28 mouse cellular contexts compared by ENCODE assay signal in the genomic region with DNA sequence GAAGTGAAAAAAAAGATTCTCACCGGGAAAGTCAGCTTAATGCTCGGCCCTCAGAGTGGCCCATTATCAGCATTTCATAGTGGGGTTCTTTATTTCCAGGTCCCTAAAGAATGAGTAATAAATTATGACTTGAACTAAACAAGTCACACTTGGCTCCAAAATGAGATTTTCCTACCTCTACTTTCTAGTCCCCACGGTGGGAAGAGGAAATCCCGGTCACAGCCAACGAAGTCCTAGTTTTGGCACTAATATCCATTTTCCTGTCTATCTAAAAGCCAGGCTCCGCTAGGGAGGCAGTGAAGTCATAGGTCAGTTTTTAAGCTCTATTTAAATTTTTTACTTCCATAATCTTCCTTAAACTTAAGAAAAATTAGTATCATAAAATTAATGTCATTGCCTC.
DNase-seq lines count a peak whose midpoint lies in the region; ATAC-seq and TF ChIP-seq lines count a peak whose summit lies in the region.
"Had no signal": no experiment of that assay in that cellular context is flagged by ENCODE, and none has a peak within 500 bp of the region (broad histone marks: within the 10 kb centered on the region; RNA-seq: fewer than 3 reads in every experiment).

No protein-coding gene starts in this region.

- no peaks in the 10 kb centered on the region for H3K4me1 ChIP-seq in kidney, adult 2 months (ENCODE audit: control insufficient read depth, insufficient read depth, low read length)
- H3K4me1 ChIP-seq: heart, embryonic 10.5 days; heart, embryonic 15.5 days; hindbrain, embryonic 12.5 days; intestine, embryonic 15.5 days; limb, embryonic 13.5 days; liver, embryonic 12.5 days; megakaryocyte, embryonic 14.5 days; midbrain, embryonic 13.5 days had no signal

- no peaks in the 10 kb centered on the region for H3K36me3 ChIP-seq in kidney, adult 2 months (ENCODE audit: control insufficient read depth, insufficient read depth, low read length)

- ATAC-seq in megakaryocyte-erythroid progenitor cell, adult 5-6 weeks (replicated peaks; ENCODE audit: low FRiP score, low TSS enrichment, poor library complexity, severe bottlenecking): no peak
- ATAC-seq: forebrain, embryonic 14.5 days; hindbrain, postnatal 0 days; intestine, embryonic 15.5 days; liver, embryonic 12.5 days; liver, postnatal 0 days; midbrain, embryonic 13.5 days had no signal

- no peak for TF ChIP-seq POLR2A in kidney, adult 2 months (IDR thresholded peaks at IDR 0.05; ENCODE audit: low read depth, low read length)

- no peak overlapping the region for H3K4me3 ChIP-seq in kidney, adult 2 months (ENCODE audit: insufficient read depth, low read depth, low read length)
- H3K4me3 ChIP-seq: heart, embryonic 10.5 days; heart, embryonic 15.5 days; hindbrain, embryonic 12.5 days; intestine, embryonic 15.5 days; left cerebral cortex, adult 2 months; limb, embryonic 13.5 days; liver, embryonic 12.5 days; megakaryocyte, embryonic 14.5 days; midbrain, embryonic 13.5 days had no signal

- peak; percentile 76 for DNase-seq in kidney, adult 2 months
- no peak for DNase-seq in kidney, adult 18-20 months
- peak; percentile 5 for DNase-seq in lung, postnatal 36 days
- DNase-seq in lung, postnatal 25 days (ENCODE audit: low spot score): no peak
- DNase-seq in kidney, postnatal 10 days: peak; percentile 29
- DNase-seq in right cerebral cortex, postnatal 25 days: no peak
- DNase-seq: B cell, adult 2 months; cerebellum, adult 11 months; cerebellum, adult 9-10 months; cerebellum, postnatal 36 days; gastrocnemius, postnatal 14 days; heart, postnatal 36 days; liver, postnatal 0 days; lung, postnatal 10 days; spleen, adult 18-20 months; thymus, postnatal 25 days had no signal

- 71% methylated on average over 6 of the region's 6 CpGs for WGBS in kidney, adult 2 months

- no peak for TF ChIP-seq CTCF in kidney, adult 2 months (conservative IDR thresholded peaks at IDR 0.05; ENCODE audit: insufficient read depth, insufficient read length, low read depth, low read length)

- no peaks in the 10 kb centered on the region for H3K27me3 ChIP-seq in kidney, adult 2 months (replicated peaks; ENCODE audit: control insufficient read depth, insufficient read depth, low read length)
- H3K27me3 ChIP-seq: heart, embryonic 15.5 days; hindbrain, embryonic 12.5 days; intestine, embryonic 15.5 days; limb, embryonic 13.5 days; liver, embryonic 12.5 days; megakaryocyte, embryonic 14.5 days; midbrain, embryonic 13.5 days had no signal

- H3K27ac ChIP-seq in kidney, adult 2 months (ENCODE audit: insufficient read depth, low read depth, low read length): no peak overlapping the region
- H3K27ac ChIP-seq: heart, embryonic 10.5 days; heart, embryonic 15.5 days; hindbrain, embryonic 12.5 days; hindbrain, postnatal 0 days; intestine, embryonic 15.5 days; left cerebral cortex, adult 2 months; limb, embryonic 13.5 days; liver, embryonic 12.5 days; midbrain, embryonic 13.5 days had no signal

Comparison
In these comparisons a context has a peak if more than half of its experiments do, and no peak if none do; other contexts are left out.
1. DNase-seq: peak in kidney, adult 2 months (single experiment), lung, postnatal 36 days (single experiment) and kidney, postnatal 10 days (single experiment); none in kidney, adult 18-20 months (single experiment), lung, postnatal 25 days (single experiment) and right cerebral cortex, postnatal 25 days (single experiment).